Mouse (Mus musculus) adrenal gland, postnatal 14 days (tissue): ENCODE measurements at regions not wholly inside any gene's neighbourhood (a gene's known extent, or its start where the extent isn't known, plus 50 kb on each side); places are given as distances from the start of the nearest gene placed in this dataset.
A peak's percentile ranks its signal among the peaks of the same experiment; 100 is the strongest.
"Not testable (repeated sequence)": the region's sequence is repeated elsewhere in the genome, so short reads cannot be mapped to it uniquely, and the experiment has no call there.

ENCODE experiments used
- DNase-seq: peaks from one replicate; pipeline ENCODE4 v3.0.0; 2021; ENCODE audit warnings: mixed read lengths

GRCm38 (mm10) chr16:20854696-20855213 lies 120.4 kb upstream of the Thpo start:
- no peak for DNase-seq

GRCm38 (mm10) chr16:20838151-20838550 lies 103.8 kb upstream of the Thpo start:
- DNase-seq, result no peak

GRCm38 (mm10) chr16:20836866-20837265 lies 102.6 kb upstream of the Thpo start:
- DNase-seq, result no peak

- DNase-seq, result not testable (repeated sequence)
Measured at GRCm38 (mm10) chr16:20833838-20834237, 99.5 kb upstream of the Thpo start.

- peak; percentile 9 for DNase-seq
Measured at GRCm38 (mm10) chr16:20833301-20833700, 99.0 kb upstream of the Thpo start.

GRCm38 (mm10) chr16:20829732-20830435 lies 95.6 kb upstream of the Thpo start:
- no peak for DNase-seq

- DNase-seq, result no peak
Measured at GRCm38 (mm10) chr16:20828996-20829731, 94.9 kb upstream of the Thpo start.

- DNase-seq, result no peak
Measured at GRCm38 (mm10) chr16:20824226-20824625, 89.9 kb upstream of the Thpo start.

- DNase-seq, result no peak
Measured at GRCm38 (mm10) chr16:20820939-20821338, 86.6 kb upstream of the Thpo start.

- DNase-seq, result no peak
Measured at GRCm38 (mm10) chr16:20819568-20819967, 85.3 kb upstream of the Thpo start.

- DNase-seq, result no peak
Measured at GRCm38 (mm10) chr16:20818711-20819189, 84.4 kb upstream of the Thpo start.

GRCm38 (mm10) chr16:20814976-20815375 lies 80.7 kb upstream of the Thpo start:
- DNase-seq, result no peak

- no peak for DNase-seq
Measured at GRCm38 (mm10) chr16:20814240-20814639, 79.9 kb upstream of the Thpo start.

- DNase-seq, result not testable (repeated sequence)
Measured at GRCm38 (mm10) chr16:20812025-20812424, 77.7 kb upstream of the Thpo start.

GRCm38 (mm10) chr16:20810322-20810721 lies 76.0 kb upstream of the Thpo start:
- DNase-seq, result no peak

GRCm38 (mm10) chr16:20808263-20808662 lies 74.0 kb upstream of the Thpo start:
- no peak for DNase-seq

GRCm38 (mm10) chr16:20806739-20807138 lies 72.4 kb upstream of the Thpo start:
- no peak for DNase-seq

- no peak for DNase-seq
Measured at GRCm38 (mm10) chr16:20805793-20806192, 71.5 kb upstream of the Thpo start.

- DNase-seq, result no peak
Measured at GRCm38 (mm10) chr16:20805086-20805485, 70.8 kb upstream of the Thpo start.

GRCm38 (mm10) chr16:20804601-20805017 lies 70.3 kb upstream of the Thpo start:
- DNase-seq, result peak; percentile 87

- no peak for DNase-seq
Measured at GRCm38 (mm10) chr16:20803278-20803930, 69.1 kb upstream of the Thpo start.

- no peak for DNase-seq
Measured at GRCm38 (mm10) chr16:20802724-20803123, 68.4 kb upstream of the Thpo start.

- no peak for DNase-seq
Measured at GRCm38 (mm10) chr16:20800038-20800437, 65.7 kb upstream of the Thpo start.
